Mouse (Mus musculus) urinary bladder, postnatal 4 days (tissue): ENCODE data around the gene Bicra.

Source experiments
- DNase-seq, 2 experiments: peaks; one replicate each; pipeline ENCODE4 v3.0.0; 2021 to 2022; ENCODE audit warnings: low spot score in 2 of 2

The Bicra gene

DNA sequence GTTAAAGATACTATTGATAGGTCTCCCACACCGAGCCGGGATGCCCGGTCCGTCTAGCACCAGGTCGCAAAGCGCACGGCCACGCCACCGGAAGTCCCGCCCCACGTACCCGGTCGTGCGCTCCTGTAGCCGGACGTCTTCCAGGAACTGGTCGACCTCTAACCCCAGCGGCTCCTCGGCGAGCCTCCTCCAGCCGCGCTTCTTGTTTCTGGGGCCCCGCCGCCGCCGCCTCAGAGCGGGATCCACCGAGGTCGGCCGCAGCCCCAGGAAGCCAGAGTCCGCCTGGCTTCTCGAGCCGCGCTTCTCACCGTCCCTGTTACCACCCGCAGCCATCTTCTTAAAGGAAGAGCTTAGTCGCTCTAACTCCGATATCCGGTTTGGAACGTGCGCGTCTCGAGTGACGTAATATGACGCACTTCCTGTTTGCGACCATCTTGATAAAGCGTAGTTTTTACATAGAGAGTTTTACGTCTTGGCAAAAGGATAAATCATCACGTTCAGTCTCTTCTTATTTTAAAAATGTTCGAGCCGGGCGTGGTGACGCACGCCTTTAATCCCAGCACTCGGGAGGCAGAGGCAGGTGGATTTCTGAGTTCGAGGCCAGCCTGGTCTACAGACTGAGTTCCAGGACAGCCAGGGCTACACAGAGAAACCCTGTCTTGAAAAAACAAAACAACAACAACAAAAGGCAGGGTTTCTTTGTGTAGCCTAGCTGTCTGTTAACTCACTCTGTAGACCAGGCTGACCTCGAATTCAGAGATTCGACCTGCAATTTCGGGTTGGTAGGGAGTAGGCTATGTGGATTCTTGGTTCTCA is 101.8 kb downstream of the Bicra start, which contains the start of gene Nop53:
Nop53 (minus strand) TSS at position 354 of the 816 bp plus-strand sequence.
- peak; percentile 86 to 88 for DNase-seq

DNA sequence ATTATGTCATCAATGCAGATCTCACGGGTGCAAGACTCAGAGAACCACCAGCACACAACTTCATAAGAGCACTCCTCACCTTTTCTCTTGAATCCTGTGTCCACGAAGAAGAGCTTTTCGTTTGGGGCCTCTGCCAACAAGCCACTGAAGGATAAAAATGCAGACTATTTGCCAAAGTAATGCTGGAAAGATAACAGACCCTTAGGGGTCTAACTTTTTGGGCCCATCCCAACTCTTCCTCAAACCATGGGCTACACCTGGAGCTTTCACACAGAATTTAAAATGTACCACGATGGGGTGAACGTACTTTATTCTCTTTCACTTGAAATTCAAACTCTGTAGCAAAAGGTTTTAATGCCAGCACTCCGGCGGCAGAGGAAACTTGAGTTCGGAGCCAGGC is 102.5 kb downstream of the Bicra start:
- no peak for DNase-seq

DNA sequence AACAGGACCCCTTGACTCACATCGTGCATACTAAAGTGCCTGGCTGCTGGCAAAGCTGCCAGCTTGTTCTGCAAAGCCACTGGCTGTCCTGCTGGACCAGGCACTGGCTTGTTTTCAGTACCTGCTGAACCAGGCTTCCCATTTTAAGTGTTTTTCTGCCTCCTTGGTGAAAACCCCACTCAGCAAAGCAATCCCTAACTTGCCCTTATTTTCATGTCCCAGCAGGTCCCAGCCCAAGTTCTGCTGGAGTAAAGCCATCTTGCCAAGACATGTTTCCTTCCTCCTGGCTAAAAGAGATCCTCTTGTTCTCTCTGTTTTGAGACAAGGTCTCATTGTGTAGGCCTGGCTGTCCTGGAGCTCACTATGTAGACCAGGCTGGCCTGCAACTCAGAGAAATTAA is 103.4 kb downstream of the Bicra start:
- no peak for DNase-seq

DNA sequence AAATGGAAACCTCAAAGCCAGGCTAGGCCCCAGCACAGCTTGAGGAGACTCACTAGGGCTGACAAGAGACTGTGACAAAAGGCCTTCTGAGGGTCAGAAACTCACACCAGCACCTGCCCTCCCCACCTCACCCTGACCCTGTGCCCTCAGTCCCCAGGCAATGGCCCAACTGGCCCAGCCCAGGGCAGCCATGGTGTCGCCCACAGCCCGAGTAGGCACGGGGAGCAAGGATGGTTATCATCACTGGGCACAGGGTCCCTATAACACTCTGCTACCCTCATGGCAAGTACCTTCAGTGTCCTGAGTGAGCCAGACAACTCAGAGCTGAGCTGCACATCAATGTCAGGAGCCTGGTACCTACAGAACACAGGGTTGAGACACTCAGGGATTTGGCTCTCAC is 109.1 kb downstream of the Bicra start:
- DNase-seq: no peak

DNA sequence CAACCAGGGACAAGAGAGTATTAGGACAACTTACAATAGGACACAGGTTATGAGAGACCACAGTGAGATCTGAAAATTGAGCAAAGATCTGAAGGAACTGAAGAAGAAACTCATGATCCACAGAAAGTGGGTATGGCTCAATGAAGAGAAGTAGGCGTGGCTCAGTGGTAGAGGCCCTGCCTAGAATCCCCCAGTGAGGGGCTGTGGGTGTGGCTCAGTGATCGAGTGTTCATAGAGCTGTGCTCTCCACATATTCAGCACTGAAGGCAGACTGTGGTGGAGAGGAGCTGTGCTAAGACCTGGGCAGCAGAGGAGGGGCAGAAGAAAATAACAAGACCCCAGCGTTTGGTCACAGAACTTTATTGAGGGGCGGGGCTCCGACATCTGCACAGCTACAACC is 110.2 kb downstream of the Bicra start:
- DNase-seq: no peak

DNA sequence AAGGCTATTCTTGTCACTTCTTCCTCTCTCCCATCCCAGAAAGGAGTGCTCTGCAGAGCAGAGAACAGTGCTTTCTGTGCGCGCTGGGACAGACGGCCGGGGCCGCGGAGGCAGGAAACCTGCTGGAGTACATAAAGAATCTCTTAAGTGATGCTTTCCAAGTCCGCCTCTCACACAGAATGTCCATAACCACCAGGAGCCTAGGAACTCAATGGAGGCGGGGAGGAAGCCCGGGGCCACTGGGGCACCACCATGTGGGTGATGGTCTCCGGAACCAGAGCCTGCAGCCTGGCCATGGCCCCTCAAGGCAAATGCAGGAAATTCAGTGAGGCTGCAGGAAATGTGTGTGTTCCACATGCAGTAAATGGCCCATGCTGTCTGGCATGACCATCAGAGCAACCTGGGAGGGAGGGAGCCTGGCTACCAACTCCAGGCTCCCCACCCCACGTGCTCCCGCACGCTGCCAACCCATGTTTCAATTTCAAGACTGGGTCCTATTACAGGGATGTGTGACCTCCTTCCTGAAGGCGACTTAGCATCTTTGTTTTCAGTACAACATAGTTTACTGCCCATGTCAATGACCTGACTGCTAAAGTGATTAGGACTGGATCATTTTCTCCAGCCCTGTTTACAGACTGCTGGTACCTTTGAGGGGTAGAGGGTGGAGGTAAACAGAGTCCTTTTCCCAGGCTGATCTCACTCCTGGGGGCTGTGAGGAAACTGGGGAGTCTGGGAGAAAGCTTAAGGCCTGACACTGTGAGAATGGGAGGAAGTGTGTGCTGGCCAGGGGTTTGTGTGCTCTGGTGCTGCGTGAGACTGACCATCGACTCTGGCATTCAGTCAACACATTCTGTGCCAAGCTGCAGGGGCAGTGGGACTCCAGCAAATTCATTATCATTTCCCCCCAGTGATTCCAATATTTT is 114.0 kb downstream of the Bicra start:
- DNase-seq: no peak

DNA sequence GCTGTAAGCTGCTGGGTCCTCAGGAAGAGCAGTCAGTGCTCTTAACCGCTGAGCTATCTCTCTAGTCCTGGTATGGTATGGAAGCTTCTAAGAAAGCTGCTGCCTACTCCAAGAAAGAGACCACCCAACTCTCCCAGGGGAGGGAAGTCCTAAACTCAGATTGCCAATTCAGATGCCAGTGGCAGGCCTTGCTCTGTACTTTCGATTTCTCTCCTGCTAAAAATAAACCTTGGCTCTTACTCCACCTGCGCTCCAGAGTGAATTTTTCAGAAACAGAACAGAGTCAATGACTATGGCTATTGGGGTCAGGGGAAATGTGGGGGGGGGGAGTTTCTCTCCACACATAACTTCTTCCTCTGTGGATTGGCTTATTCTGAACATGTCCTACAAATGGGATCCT is 116.1 kb downstream of the Bicra start:
- no peak for DNase-seq

DNA sequence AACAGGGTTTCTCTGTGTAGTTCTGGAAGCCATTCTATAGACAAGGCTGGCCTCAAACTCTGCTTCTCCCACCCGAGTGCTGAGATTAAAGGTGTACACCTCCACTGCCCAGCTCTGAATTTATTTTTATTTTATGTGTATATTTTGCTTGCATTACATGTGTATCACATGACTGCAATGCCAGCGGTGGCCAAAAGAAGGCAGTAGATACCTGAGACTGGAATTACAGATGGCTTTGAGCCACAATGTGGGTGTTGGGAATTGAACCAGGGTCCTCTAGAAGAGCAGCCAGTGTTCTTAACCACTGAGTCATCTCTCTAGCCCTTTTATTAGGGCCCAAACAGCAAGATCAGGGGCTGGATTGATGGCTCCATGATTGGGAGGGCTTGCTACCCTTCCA is 117.2 kb downstream of the Bicra start:
- no peak for DNase-seq

DNA sequence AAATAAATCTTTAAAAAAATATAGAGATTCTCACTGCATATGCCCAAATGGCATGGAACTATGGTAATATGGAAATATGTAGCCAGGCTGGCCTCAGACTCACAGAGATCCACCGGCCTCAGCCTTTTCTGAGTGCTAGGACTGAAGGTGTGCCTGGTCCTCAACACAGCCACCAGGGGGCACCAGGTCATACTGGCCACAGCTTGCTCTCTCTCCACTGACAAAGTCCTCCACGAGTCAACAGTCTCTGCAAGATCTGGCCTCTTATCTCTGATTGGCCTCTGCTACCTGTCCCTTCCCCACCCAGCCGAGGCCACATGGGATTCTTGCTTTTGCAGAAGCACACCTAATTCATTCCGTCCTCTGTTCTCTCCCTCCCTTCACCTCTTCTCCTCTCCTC is 117.8 kb downstream of the Bicra start:
- DNase-seq: peak; percentile 50 to 73

DNA sequence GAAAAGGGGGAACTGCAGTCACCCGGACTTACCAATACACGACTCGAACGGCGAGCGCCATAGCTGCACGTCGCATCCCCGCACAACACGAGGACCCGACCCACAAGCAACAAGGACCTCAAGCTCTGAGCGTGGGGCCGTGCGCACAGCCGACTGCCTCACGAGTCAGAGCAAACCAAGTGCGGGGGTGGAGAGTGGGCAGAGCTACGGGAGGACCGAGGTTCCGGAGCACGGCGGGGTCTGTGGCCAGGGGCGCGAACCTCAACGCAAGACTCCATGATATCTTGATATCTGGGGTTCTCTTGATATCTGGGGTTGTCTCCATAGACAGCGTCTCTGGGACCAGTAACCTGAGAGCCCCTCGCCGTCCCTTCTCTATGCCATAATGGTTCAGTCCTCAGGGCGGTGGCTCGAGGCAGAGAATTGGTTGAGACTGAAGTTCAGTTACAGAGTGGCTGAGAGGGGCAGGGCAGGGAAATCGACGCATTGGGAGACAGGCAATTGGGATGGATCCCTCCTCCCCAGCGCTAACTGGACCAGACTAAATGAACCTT is 125.4 kb downstream of the Bicra start, which contains the start of gene Selenow:
Selenow (minus strand) TSS at position 183 of the 554 bp plus-strand sequence.
- DNase-seq: peak; percentile 87 to 88

DNA sequence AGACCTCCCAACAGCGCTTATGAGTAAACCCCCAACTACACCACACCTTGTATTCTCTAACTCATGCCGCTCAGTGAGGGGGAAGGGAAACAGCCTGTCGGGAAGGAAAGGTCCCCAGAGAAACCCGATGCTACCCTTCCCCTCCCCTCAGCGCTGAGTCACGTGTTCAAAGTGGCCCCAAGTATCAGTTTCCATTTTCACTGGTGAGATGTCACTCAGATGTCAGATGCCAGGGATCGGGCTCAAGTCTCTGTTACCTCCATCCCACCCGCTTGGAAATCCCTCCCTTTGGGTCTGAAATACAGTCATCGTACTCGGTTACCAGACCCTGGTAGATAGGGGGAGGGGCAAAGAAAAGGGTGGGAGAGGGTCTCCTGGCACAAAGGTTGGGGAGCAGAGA is 125.9 kb downstream of the Bicra start:
- DNase-seq: no peak
